Mouse (Mus musculus): ENCODE measurements around the gene Iqsec3. TPM values are rescaled to one million over a fixed set of nuclear protein-coding genes. Genes with fewer than 3 reads are reported as not detected.

Iqsec3 gene
- polyA plus RNA-seq, 1 experiment from 2014 or later, result 6.2 TPM

- H3K9me3 ChIP-seq (ENCODE audit: control insufficient read depth, low read length), result no peaks in the 10 kb centered on the region
- 2% methylated on average over 45 of the region's 46 CpGs for WGBS
- H3K9ac ChIP-seq (replicated peaks; ENCODE audit: low read depth, low read length), result no peak overlapping the region
- peak overlapping the region; percentile 13; the same call in 1 of the 2 replicates for H3K4me2 ChIP-seq (ENCODE audit: low read length)
- peak overlapping the region; percentile 15; the same call in 1 of the 2 replicates for H3K4me3 ChIP-seq (replicated peaks; ENCODE audit: low read length)
- H3K4me1 ChIP-seq (replicated peaks; ENCODE audit: control insufficient read depth, insufficient read depth, low read length), result peaks cover 7% of the 10 kb centered on the region; the same call in 1 of the 2 replicates
- peaks cover 32% of the 10 kb centered on the region for H3K27me3 ChIP-seq (replicated peaks; ENCODE audit: control insufficient read depth, insufficient read depth, low read length)
- H3K27ac ChIP-seq (ENCODE audit: low read length), result no peak overlapping the region
- no peaks in the 10 kb centered on the region for H3K36me3 ChIP-seq (ENCODE audit: control insufficient read depth, insufficient read depth)
- ATAC-seq, result no peak
Measured at GRCm38 (mm10) chr6:121412558-121413297, 60.8 kb downstream of the Iqsec3 start.

GRCm38 (mm10) chr6:121407571-121408011, 65.9 kb downstream of the Iqsec3 start:
- Histone ChIP-seq H3K4me1 (replicated peaks; ENCODE audit: control insufficient read depth, insufficient read depth, low read length) (peaks cover 14% of the 10 kb centered on the region), H3K4me2 (ENCODE audit: low read length) (no peak overlapping the region), H3K27ac (ENCODE audit: low read length) (no peak overlapping the region), H3K9me3 (ENCODE audit: control insufficient read depth, low read length) (no peaks in the 10 kb centered on the region), H3K27me3 (replicated peaks; ENCODE audit: control insufficient read depth, insufficient read depth, low read length) (peaks cover 15% of the 10 kb centered on the region), H3K9ac (replicated peaks; ENCODE audit: low read depth, low read length) (no peak overlapping the region), H3K36me3 (ENCODE audit: control insufficient read depth, insufficient read depth) (no peaks in the 10 kb centered on the region), H3K4me3 (replicated peaks; ENCODE audit: low read length) (no peak overlapping the region)
- WGBS, result 24% methylated on average over 5 of the region's 5 CpGs
- 0 out of 2 replicates have a peak, but pooled peaks have one; percentile 23 for ATAC-seq

- H3K4me3 ChIP-seq (replicated peaks; ENCODE audit: low read length), result no peak overlapping the region
- H3K4me2 ChIP-seq (ENCODE audit: low read length), result no peak overlapping the region
- 91% methylated on average over 8 of the region's 8 CpGs for WGBS
- H3K27ac ChIP-seq (ENCODE audit: low read length), result no peak overlapping the region
- peaks cover 12% of the 10 kb centered on the region for H3K4me1 ChIP-seq (replicated peaks; ENCODE audit: control insufficient read depth, insufficient read depth, low read length)
- H3K9ac ChIP-seq (replicated peaks; ENCODE audit: low read depth, low read length), result no peak overlapping the region
- no peaks in the 10 kb centered on the region for H3K27me3 ChIP-seq (replicated peaks; ENCODE audit: control insufficient read depth, insufficient read depth, low read length)
- no peak for ATAC-seq
- H3K36me3 ChIP-seq (ENCODE audit: control insufficient read depth, insufficient read depth), result no peaks in the 10 kb centered on the region
- H3K9me3 ChIP-seq (ENCODE audit: control insufficient read depth, low read length), result no peaks in the 10 kb centered on the region
Measured at GRCm38 (mm10) chr6:121405311-121405710, 68.2 kb downstream of the Iqsec3 start.

- Histone ChIP-seq H3K36me3 (ENCODE audit: control insufficient read depth, insufficient read depth) (no peaks in the 10 kb centered on the region), H3K4me2 (ENCODE audit: low read length) (no peak overlapping the region), H3K27me3 (replicated peaks; ENCODE audit: control insufficient read depth, insufficient read depth, low read length) (no peaks in the 10 kb centered on the region), H3K9ac (replicated peaks; ENCODE audit: low read depth, low read length) (peak overlapping the region; percentile 16; the same call in 1 of the 2 replicates), H3K9me3 (ENCODE audit: control insufficient read depth, low read length) (no peaks in the 10 kb centered on the region), H3K27ac (ENCODE audit: low read length) (no peak overlapping the region), H3K4me1 (replicated peaks; ENCODE audit: control insufficient read depth, insufficient read depth, low read length) (peaks cover 9% of the 10 kb centered on the region), H3K4me3 (replicated peaks; ENCODE audit: low read length) (no peak overlapping the region)
- WGBS, result 44% methylated on average over 8 of the region's 8 CpGs
- ATAC-seq, result peak; percentile 46
Measured at GRCm38 (mm10) chr6:121402661-121403244, 70.7 kb downstream of the Iqsec3 start.

GRCm38 (mm10) chr6:121401826-121402660, 71.4 kb downstream of the Iqsec3 start:
- H3K27ac ChIP-seq (ENCODE audit: low read length), result no peak overlapping the region
- H3K9me3 ChIP-seq (ENCODE audit: control insufficient read depth, low read length), result no peaks in the 10 kb centered on the region
- WGBS, result 68% methylated on average over 14 of the region's 14 CpGs
- no peaks in the 10 kb centered on the region for H3K27me3 ChIP-seq (replicated peaks; ENCODE audit: control insufficient read depth, insufficient read depth, low read length)
- no peak overlapping the region for H3K4me2 ChIP-seq (ENCODE audit: low read length)
- no peaks in the 10 kb centered on the region for H3K36me3 ChIP-seq (ENCODE audit: control insufficient read depth, insufficient read depth)
- no peak overlapping the region for H3K4me3 ChIP-seq (replicated peaks; ENCODE audit: low read length)
- peaks cover 7% of the 10 kb centered on the region; the same call in 1 of the 2 replicates for H3K4me1 ChIP-seq (replicated peaks; ENCODE audit: control insufficient read depth, insufficient read depth, low read length)
- peak; percentile 67 for ATAC-seq
- H3K9ac ChIP-seq (replicated peaks; ENCODE audit: low read depth, low read length), result no peak overlapping the region

- H3K27ac ChIP-seq (ENCODE audit: low read length), result no peak overlapping the region
- H3K4me2 ChIP-seq (ENCODE audit: low read length), result no peak overlapping the region
- 97% methylated on average over 6 of the region's 6 CpGs for WGBS
- H3K27me3 ChIP-seq (replicated peaks; ENCODE audit: control insufficient read depth, insufficient read depth, low read length), result no peaks in the 10 kb centered on the region
- no peak for ATAC-seq
- H3K9me3 ChIP-seq (ENCODE audit: control insufficient read depth, low read length), result no peaks in the 10 kb centered on the region
- H3K4me1 ChIP-seq (replicated peaks; ENCODE audit: control insufficient read depth, insufficient read depth, low read length), result peaks cover 7% of the 10 kb centered on the region; the same call in 1 of the 2 replicates
- H3K36me3 ChIP-seq (ENCODE audit: control insufficient read depth, insufficient read depth), result no peaks in the 10 kb centered on the region
- H3K9ac ChIP-seq (replicated peaks; ENCODE audit: low read depth, low read length), result no peak overlapping the region
- H3K4me3 ChIP-seq (replicated peaks; ENCODE audit: low read length), result no peak overlapping the region
Measured at GRCm38 (mm10) chr6:121401140-121401539, 72.3 kb downstream of the Iqsec3 start.

- H3K4me2 ChIP-seq (ENCODE audit: low read length), result no peak overlapping the region
- H3K36me3 ChIP-seq (ENCODE audit: control insufficient read depth, insufficient read depth), result no peaks in the 10 kb centered on the region
- no peaks in the 10 kb centered on the region for H3K27me3 ChIP-seq (replicated peaks; ENCODE audit: control insufficient read depth, insufficient read depth, low read length)
- no peak overlapping the region for H3K9ac ChIP-seq (replicated peaks; ENCODE audit: low read depth, low read length)
- ATAC-seq, result no peak
- H3K9me3 ChIP-seq (ENCODE audit: control insufficient read depth, low read length), result peaks cover 4% of the 10 kb centered on the region; the same call in 1 of the 2 replicates
- no peak overlapping the region for H3K4me3 ChIP-seq (replicated peaks; ENCODE audit: low read length)
- H3K4me1 ChIP-seq (replicated peaks; ENCODE audit: control insufficient read depth, insufficient read depth, low read length), result no peaks in the 10 kb centered on the region
- WGBS, result 90% methylated on average over 4 of the region's 4 CpGs
- H3K27ac ChIP-seq (ENCODE audit: low read length), result no peak overlapping the region
Measured at GRCm38 (mm10) chr6:121392610-121393252, 80.7 kb downstream of the Iqsec3 start.

- no peak overlapping the region for H3K9ac ChIP-seq (replicated peaks; ENCODE audit: low read depth, low read length)
- WGBS, result 76% methylated on average over 3 of the region's 3 CpGs
Measured at GRCm38 (mm10) chr6:121385397-121385796, 88.1 kb downstream of the Iqsec3 start.

More at GRCm38 (mm10) chr6:121385397-121385796, 88.1 kb downstream of the Iqsec3 start:
- Histone ChIP-seq H3K36me3 (ENCODE audit: control insufficient read depth, insufficient read depth) (no peaks in the 10 kb centered on the region), H3K9me3 (ENCODE audit: control insufficient read depth, low read length) (no peaks in the 10 kb centered on the region), H3K27me3 (replicated peaks; ENCODE audit: control insufficient read depth, insufficient read depth, low read length) (no peaks in the 10 kb centered on the region), H3K4me2 (ENCODE audit: low read length) (no peak overlapping the region), H3K27ac (ENCODE audit: low read length) (no peak overlapping the region), H3K4me3 (replicated peaks; ENCODE audit: low read length) (no peak overlapping the region), H3K4me1 (replicated peaks; ENCODE audit: control insufficient read depth, insufficient read depth, low read length) (no peaks in the 10 kb centered on the region)
- ATAC-seq, result no peak
